Mouse (Mus musculus) spleen, postnatal 4 days (tissue): ENCODE results near the gene AC134908.4.
"Not testable (repeated sequence)": the region's sequence is repeated elsewhere in the genome, so short reads cannot be mapped to it uniquely, and the experiment has no call there.

ENCODE experiments used
- DNase-seq, 2 experiments: peaks; one replicate each; pipeline ENCODE4 v3.0.0; 2022; ENCODE audit warnings: low spot score in 2 of 2

AC134908.4 gene

GRCm38 (mm10) chr17:25808789-25809605 lies 13.5 kb upstream of the AC134908.4 start, which contains the start of gene Fbxl16:
Fbxl16 (plus strand) TSS chr17:25809085.
- DNase-seq, result peak in 1 of 2 experiments; percentile 64

- DNase-seq, result no peak
These were observed 12.6 kb upstream of the AC134908.4 start for GRCm38 (mm10) chr17:25808028-25808427.

GRCm38 (mm10) chr17:25807452-25807851 lies 12.0 kb upstream of the AC134908.4 start:
- DNase-seq, result not testable (repeated sequence)

GRCm38 (mm10) chr17:25806507-25806906 lies 11.0 kb upstream of the AC134908.4 start:
- DNase-seq, result no peak

- DNase-seq, result no peak
These were observed 7.5 kb upstream of the AC134908.4 start for GRCm38 (mm10) chr17:25802825-25803517.

GRCm38 (mm10) chr17:25801029-25801428 lies 5.6 kb upstream of the AC134908.4 start:
- peak in 1 of 2 experiments; percentile 63 for DNase-seq

GRCm38 (mm10) chr17:25796951-25797369 lies 1.5 kb upstream of the AC134908.4 start, which contains the start of gene Metrn:
Metrn (minus strand) TSS chr17:25797136.
- DNase-seq, result peak; percentile 88 to 93

- DNase-seq, result peak in 1 of 2 experiments; percentile 74
These were observed 832 bp upstream of the AC134908.4 start for GRCm38 (mm10) chr17:25796211-25796771.

- no peak for DNase-seq
These were observed 461 bp downstream of the AC134908.4 start for GRCm38 (mm10) chr17:25794998-25795397.

- DNase-seq, result no peak
These were observed 1.3 kb downstream of the AC134908.4 start for GRCm38 (mm10) chr17:25794197-25794596.

GRCm38 (mm10) chr17:25792615-25793014 lies 2.8 kb downstream of the AC134908.4 start, which contains the start of gene Fam173a:
Fam173a (minus strand) TSS chr17:25792901.
- peak; percentile 75 to 86 for DNase-seq

GRCm38 (mm10) chr17:25791843-25792527 lies 3.5 kb downstream of the AC134908.4 start:
- DNase-seq, result peak; percentile 89 to 95

- no peak for DNase-seq
These were observed 4.1 kb downstream of the AC134908.4 start for GRCm38 (mm10) chr17:25791320-25791842.

- DNase-seq, result no peak
These were observed 8.5 kb downstream of the AC134908.4 start for GRCm38 (mm10) chr17:25786781-25787504.

- no peak for DNase-seq
These were observed 9.2 kb downstream of the AC134908.4 start, which contains the start of gene Ccdc78 for GRCm38 (mm10) chr17:25786280-25786679. Ccdc78 (plus strand) TSS chr17:25786580.

- peak; percentile 92 to 98 for DNase-seq
These were observed 10.1 kb downstream of the AC134908.4 start, which contains the start of gene Haghl for GRCm38 (mm10) chr17:25785281-25785745. Haghl (minus strand) TSS chr17:25785673.

- DNase-seq, result peak in 1 of 2 experiments; percentile 64
These were observed 11.4 kb downstream of the AC134908.4 start for GRCm38 (mm10) chr17:25783861-25784574.

GRCm38 (mm10) chr17:25783086-25783485 lies 12.4 kb downstream of the AC134908.4 start:
- peak in 1 of 2 experiments; percentile 63 for DNase-seq

GRCm38 (mm10) chr17:25781339-25781738 lies 14.1 kb downstream of the AC134908.4 start:
- peak in 1 of 2 experiments; percentile 54 for DNase-seq

GRCm38 (mm10) chr17:25777948-25778347 lies 17.5 kb downstream of the AC134908.4 start:
- no peak for DNase-seq
